Mouse (Mus musculus) liver, embryonic 11.5 days (tissue): ENCODE data around the gene 2410131K14Rik. TPM values are rescaled to one million over a fixed set of nuclear protein-coding genes. Genes with fewer than 3 reads are reported as not detected.

Experiments used
- ATAC-seq: fragments of 200-750 bp; cut with Nextera tagmentation; replicated peaks from 2 replicates; pipeline ENCODE4 v1.8.0; 2017; ENCODE audit warnings: moderate number of reproducible peaks, mild to moderate bottlenecking, moderate TSS enrichment, moderate library complexity; ENCODE audit not compliant: low FRiP score
- DNase-seq: peaks from one replicate; pipeline ENCODE4 v3.0.0-alpha.2; 2017; ENCODE audit warnings: low spot score
- H3K27ac ChIP-seq: fragments of 300-500 bp; sonication (generic); 2 replicates; pipeline ENCODE4 v1.5.1; 2014; ENCODE audit warnings: mild to moderate bottlenecking, low read depth, low read length, control low read depth
- H3K27me3 ChIP-seq: fragments of 300-500 bp; sonication (generic); replicated peaks from 2 replicates; pipeline ENCODE4 v1.6.1; 2014; ENCODE audit warnings: low read length, mixed read lengths; ENCODE audit not compliant: control insufficient read depth, insufficient read depth
- H3K36me3 ChIP-seq: fragments of 300-500 bp; sonication (generic); 2 replicates; pipeline ENCODE4 v1.6.1; 2014; ENCODE audit warnings: mild to moderate bottlenecking, low read length, moderate library complexity, mixed read lengths; ENCODE audit not compliant: control insufficient read depth, insufficient read depth
- H3K4me1 ChIP-seq: fragments of 300-500 bp; sonication (generic); replicated peaks from 2 replicates; pipeline ENCODE4 v1.6.1; 2014; ENCODE audit warnings: low read length, mixed read lengths; ENCODE audit not compliant: control insufficient read depth, insufficient read depth
- H3K4me2 ChIP-seq: fragments of 300-500 bp; sonication (generic); 2 replicates; pipeline ENCODE4 v1.6.1; 2014; ENCODE audit warnings: mild to moderate bottlenecking, control low read depth, moderate library complexity
- H3K4me3 ChIP-seq: fragments of 300-500 bp; sonication (generic); 2 replicates; pipeline ENCODE4 v1.5.1; 2014; ENCODE audit warnings: low read depth, low read length, control low read depth
- H3K9ac ChIP-seq: fragments of 300-500 bp; sonication (generic); 2 replicates; pipeline ENCODE4 v1.6.1; 2014; ENCODE audit warnings: low read depth, low read length, control low read depth
- H3K9me3 ChIP-seq: fragments of 300-500 bp; sonication (generic); 2 replicates; pipeline ENCODE4 v1.6.1; 2016; ENCODE audit warnings: low read length, inconsistent platforms, mixed read lengths; ENCODE audit not compliant: control insufficient read depth
- WGBS: fragments of 180-500 bp; shearing (Covaris S2); extraction: QIAGEN DNeasy Blood & Tissue Kit; methylation state at CpG from one replicate; pipeline ENCODE4 v1.1.7; 2014; 5-methylcytosine and 5-hydroxymethylcytosine counted together
- polyA plus RNA-seq: library from polyadenylated mRNA; unstranded; fragments of >200 nt; fragmentation: Nextera tagmentation; extraction: Ambion mirVana; gene quantifications from 2 replicates; pipeline ENCODE4 v1.2.1, GENCODE M21; 2014

2410131K14Rik gene
- polyA plus RNA-seq, 1 experiment from 2014 or later, result 4.3 TPM

DNA sequence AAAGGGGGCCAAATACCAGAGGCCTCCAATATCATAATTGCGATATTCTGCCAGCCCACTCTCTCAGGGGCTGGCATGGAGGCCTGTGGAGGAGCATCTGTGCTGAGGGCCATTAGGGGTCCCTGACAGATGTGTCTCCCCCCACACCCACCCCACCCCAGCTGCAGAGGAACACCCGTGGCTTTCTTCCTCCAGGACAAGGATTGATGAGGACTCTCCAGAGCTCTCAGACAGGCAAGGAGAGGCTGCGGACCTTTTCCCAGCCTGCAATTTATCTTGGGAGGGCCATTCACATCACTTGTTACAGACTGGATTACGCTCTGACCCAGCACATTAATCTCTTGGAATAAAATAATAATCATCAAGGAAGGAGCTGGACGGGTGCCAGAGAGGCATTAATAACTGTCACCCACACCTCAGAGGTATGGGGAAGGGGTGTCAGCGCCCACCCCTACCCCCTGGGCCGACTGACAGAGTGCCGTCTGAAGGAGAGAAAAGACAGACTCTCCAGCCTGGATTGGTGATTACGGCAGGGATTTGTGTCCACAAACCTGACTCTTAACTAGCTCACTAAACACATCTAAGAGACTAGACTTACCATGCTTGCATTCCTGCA is 21.8 kb upstream of the 2410131K14Rik start:
- Histone ChIP-seq H3K9ac (no peak overlapping the region), H3K9me3 (no peaks in the 10 kb centered on the region), H3K4me2 (no peak overlapping the region), H3K36me3 (no peaks in the 10 kb centered on the region), H3K4me3 (no peak overlapping the region), H3K27ac (no peak overlapping the region), H3K4me1 (no peaks in the 10 kb centered on the region), H3K27me3 (no peaks in the 10 kb centered on the region)
- no peak for DNase-seq
- ATAC-seq, result no peak
- WGBS, result 57% methylated on average over 9 of the region's 9 CpGs

DNA sequence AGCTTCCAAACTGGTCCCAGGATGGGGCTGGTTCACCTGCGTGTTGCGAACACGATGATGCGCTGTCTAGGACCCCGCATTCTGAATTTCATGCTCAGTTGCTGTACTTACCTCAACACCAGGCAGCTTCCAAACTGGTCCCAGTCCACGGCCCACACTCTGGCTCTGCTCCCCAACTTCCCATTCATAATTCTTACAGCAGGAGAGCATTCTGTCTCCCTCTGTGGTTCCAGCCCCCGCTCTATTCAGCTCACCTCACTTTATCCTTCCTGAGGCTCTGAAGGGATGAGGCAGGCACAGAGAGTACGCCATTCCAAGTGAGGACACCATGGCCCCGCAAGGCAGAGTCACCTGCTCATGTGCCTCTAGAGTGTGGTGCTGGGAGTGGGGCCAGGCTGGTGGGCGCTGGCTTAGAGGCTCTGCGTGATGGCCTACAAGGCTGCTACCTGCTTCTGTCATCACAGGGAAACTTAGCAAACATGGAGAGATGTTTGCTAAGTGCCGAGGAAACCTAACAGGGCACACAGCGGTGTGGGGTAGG is 14.9 kb upstream of the 2410131K14Rik start:
- Histone ChIP-seq H3K4me2 (no peak overlapping the region), H3K27me3 (no peaks in the 10 kb centered on the region), H3K36me3 (no peaks in the 10 kb centered on the region), H3K4me3 (no peak overlapping the region), H3K4me1 (no peaks in the 10 kb centered on the region), H3K27ac (no peak overlapping the region), H3K9me3 (no peaks in the 10 kb centered on the region), H3K9ac (no peak overlapping the region)
- 83% methylated on average over 13 of the region's 13 CpGs for WGBS
- ATAC-seq (no peak), DNase-seq (no peak)

DNA sequence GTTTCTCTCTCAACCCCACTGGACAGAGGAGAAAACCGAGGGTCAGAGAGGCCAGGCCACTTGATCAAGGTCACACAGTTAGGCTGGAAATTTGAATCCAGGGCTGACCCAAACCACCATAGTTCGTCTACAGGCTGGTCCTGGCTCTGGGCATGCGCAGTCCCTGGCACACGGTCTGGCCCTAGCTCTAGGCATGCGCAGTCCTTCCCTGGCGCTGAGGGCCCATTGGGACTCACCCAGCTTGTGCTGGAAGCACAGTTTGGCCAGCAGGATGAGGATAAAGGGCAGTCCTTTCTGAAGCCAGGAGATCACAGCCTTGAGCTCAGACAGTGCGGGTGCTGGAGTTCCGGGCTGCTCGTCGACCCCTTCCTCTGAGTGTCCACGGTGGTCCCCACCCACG is 8.1 kb upstream of the 2410131K14Rik start:
- Histone ChIP-seq H3K4me1 (no peaks in the 10 kb centered on the region), H3K4me2 (no peak overlapping the region), H3K27ac (no peak overlapping the region), H3K4me3 (no peak overlapping the region), H3K9ac (no peak overlapping the region), H3K36me3 (no peaks in the 10 kb centered on the region), H3K9me3 (no peaks in the 10 kb centered on the region), H3K27me3 (no peaks in the 10 kb centered on the region)
- 72% methylated on average over 12 of the region's 12 CpGs for WGBS
- no peak for DNase-seq
- no peak for ATAC-seq

DNA sequence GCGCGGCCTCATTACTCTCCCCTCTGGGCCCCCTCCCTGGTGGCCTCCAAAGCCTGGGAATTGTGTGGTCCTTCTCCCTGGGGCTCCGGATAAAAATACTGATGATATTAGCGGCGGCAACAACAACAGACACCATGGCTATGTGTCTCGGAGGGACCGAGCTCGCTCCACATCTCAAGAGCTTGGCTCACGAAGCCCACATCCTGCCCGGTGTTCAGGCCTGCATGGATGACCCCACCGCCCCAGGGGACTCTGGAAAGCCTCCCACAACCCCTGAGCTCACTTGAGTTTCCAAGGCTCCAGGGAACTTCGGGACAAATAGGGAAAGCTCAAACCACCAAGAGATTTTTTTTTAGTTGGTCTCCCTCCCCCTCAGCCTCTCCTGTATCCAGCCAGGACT is 5.4 kb upstream of the 2410131K14Rik start:
- no peaks in the 10 kb centered on the region for H3K4me1 ChIP-seq
- DNase-seq, result no peak
- no peak overlapping the region for H3K27ac ChIP-seq
- no peaks in the 10 kb centered on the region for H3K9me3 ChIP-seq
- H3K9ac ChIP-seq, result no peak overlapping the region
- WGBS, result 83% methylated on average over 12 of the region's 12 CpGs
- H3K27me3 ChIP-seq, result no peaks in the 10 kb centered on the region
- no peak overlapping the region for H3K4me3 ChIP-seq
- no peak for ATAC-seq
- H3K4me2 ChIP-seq, result no peak overlapping the region
- no peaks in the 10 kb centered on the region for H3K36me3 ChIP-seq

DNA sequence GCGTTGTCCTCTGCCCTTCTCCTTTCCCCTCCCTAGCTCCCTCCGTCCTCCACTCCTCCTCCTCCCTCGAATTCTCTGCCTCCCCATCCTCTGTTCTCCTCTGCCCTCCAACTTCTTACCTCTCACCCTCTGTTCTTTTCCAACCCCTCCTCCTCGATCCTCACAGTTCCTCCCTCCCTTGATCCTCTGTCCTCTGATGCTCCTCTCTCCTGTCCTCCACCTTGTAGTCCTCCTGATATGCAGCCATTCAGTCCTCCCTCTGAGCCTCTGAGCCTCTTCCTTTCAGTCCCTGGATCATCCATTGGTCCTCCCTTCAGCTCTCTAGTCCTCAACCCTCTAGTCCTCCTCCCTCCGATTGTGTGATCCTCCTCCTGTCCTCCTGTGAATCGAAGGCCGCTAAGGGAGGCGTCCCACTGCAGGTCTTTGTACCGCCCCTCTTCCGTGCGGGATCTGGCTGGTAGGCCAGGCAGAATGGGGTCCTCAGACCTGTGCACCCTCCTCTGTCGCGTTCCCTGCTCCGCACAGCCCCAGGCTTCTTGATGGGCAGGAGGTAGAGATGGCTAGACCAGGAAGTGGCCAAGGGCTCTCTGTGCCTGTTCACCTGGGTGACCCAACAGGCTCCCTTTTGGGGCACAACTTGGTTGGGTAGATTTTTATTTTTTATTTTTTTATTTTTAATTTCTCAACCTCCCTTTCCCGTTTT is 730 bp downstream of the 2410131K14Rik start:
- Histone ChIP-seq H3K36me3 (no peaks in the 10 kb centered on the region), H3K4me2 (peak overlapping the region; percentile 94), H3K4me1 (peaks cover 11% of the 10 kb centered on the region; the same call in 1 of the 2 replicates), H3K9me3 (no peaks in the 10 kb centered on the region), H3K27me3 (no peaks in the 10 kb centered on the region), H3K9ac (peak overlapping the region; percentile 64), H3K4me3 (peak overlapping the region; percentile 71), H3K27ac (no peak overlapping the region)
- 13% methylated on average over 15 of the region's 15 CpGs for WGBS
- ATAC-seq (no peak), DNase-seq (peak; percentile 36)

GRCm38 (mm10) chr5:118247378-118247777 is 2.4 kb downstream of the 2410131K14Rik start:
- no peak overlapping the region for H3K4me2 ChIP-seq
- H3K36me3 ChIP-seq, result no peaks in the 10 kb centered on the region
- WGBS, result 79% methylated on average over 8 of the region's 8 CpGs
- H3K9me3 ChIP-seq, result no peaks in the 10 kb centered on the region
- no peak overlapping the region for H3K27ac ChIP-seq
- H3K4me1 ChIP-seq, result peaks cover 11% of the 10 kb centered on the region; the same call in 1 of the 2 replicates
- ATAC-seq (no peak), DNase-seq (no peak)
- no peaks in the 10 kb centered on the region for H3K27me3 ChIP-seq
- no peak overlapping the region for H3K4me3 ChIP-seq
- no peak overlapping the region for H3K9ac ChIP-seq

DNA sequence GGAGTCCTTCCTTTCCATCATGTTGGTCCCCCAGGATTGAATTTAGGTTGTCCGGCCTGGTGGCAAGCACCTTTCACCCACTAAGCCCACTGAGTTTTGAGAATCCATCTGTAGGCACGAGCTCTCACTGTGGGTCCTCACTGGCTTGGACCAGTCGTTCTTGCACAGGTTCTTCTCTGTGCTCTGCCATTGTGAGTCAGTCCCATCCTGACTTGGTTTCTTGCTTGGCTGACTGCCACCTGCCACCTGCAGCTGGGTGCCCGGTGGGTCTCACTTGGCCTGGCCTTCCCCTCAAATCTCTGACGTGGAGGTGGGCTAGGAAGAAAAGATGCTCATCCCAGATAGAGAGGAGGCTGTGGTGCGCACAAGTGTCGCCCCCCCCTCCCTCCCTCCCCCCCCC is 6.0 kb downstream of the 2410131K14Rik start:
- Histone ChIP-seq H3K36me3 (no peaks in the 10 kb centered on the region), H3K27me3 (no peaks in the 10 kb centered on the region), H3K4me2 (no peak overlapping the region), H3K4me3 (no peak overlapping the region), H3K27ac (no peak overlapping the region), H3K9ac (no peak overlapping the region), H3K9me3 (no peaks in the 10 kb centered on the region), H3K4me1 (peaks cover 7% of the 10 kb centered on the region; the same call in 1 of the 2 replicates)
- ATAC-seq, result no peak
- 91% methylated on average over 6 of the region's 7 CpGs for WGBS
- no peak for DNase-seq

- no peaks in the 10 kb centered on the region for H3K9me3 ChIP-seq
- DNase-seq (no peak), ATAC-seq (no peak)
- no peak overlapping the region for H3K9ac ChIP-seq
- no peaks in the 10 kb centered on the region for H3K27me3 ChIP-seq
- H3K4me1 ChIP-seq, result no peaks in the 10 kb centered on the region
- H3K27ac ChIP-seq, result no peak overlapping the region
- H3K4me3 ChIP-seq, result no peak overlapping the region
- 53% methylated on average over 3 of the region's 3 CpGs for WGBS
- H3K4me2 ChIP-seq, result no peak overlapping the region
- H3K36me3 ChIP-seq, result peaks cover 14% of the 10 kb centered on the region
These were observed 8.5 kb downstream of the 2410131K14Rik start for GRCm38 (mm10) chr5:118253551-118253950.

- DNase-seq, result no peak
- peaks cover 29% of the 10 kb centered on the region for H3K36me3 ChIP-seq
- 92% methylated on average over 4 of the region's 4 CpGs for WGBS
These were observed 12.0 kb downstream of the 2410131K14Rik start for GRCm38 (mm10) chr5:118256981-118257380.

More at GRCm38 (mm10) chr5:118256981-118257380, 12.0 kb downstream of the 2410131K14Rik start:
- no peak overlapping the region for H3K4me3 ChIP-seq
- no peak overlapping the region for H3K4me2 ChIP-seq
- H3K9me3 ChIP-seq, result no peaks in the 10 kb centered on the region
- H3K9ac ChIP-seq, result no peak overlapping the region
- ATAC-seq, result no peak
- H3K27ac ChIP-seq, result no peak overlapping the region
- no peaks in the 10 kb centered on the region; the same call in 1 of the 2 replicates for H3K4me1 ChIP-seq
- H3K27me3 ChIP-seq, result no peaks in the 10 kb centered on the region
